Mouse (Mus musculus): ENCODE measurements around the gene Nfam1. TPM values are rescaled to one million over a fixed set of nuclear protein-coding genes. Genes with fewer than 3 reads are reported as not detected.
"Not testable (repeated sequence)": the region's sequence is repeated elsewhere in the genome, so short reads cannot be mapped to it uniquely, and the experiment has no call there.

Nfam1 gene
- 40.9 and 43.6 TPM in 2 replicates for total RNA-seq (2015)
- 45.3 and 53.5 TPM in 2 replicates for total RNA-seq (2017)

- ATAC-seq (replicated peaks; ENCODE audit: poor library complexity): peak; percentile 71
These were observed at the start of gene Nfam1 for GRCm38 (mm10) chr15:83032981-83033541. Gene Nfam1, minus strand, starts transcription at chr15:83033306.

- peak; percentile 54 for ATAC-seq (replicated peaks; ENCODE audit: poor library complexity)
These were observed 42.8 kb upstream of the Nfam1 start for GRCm38 (mm10) chr15:83075607-83076525.

- ATAC-seq (replicated peaks; ENCODE audit: poor library complexity): no peak
These were observed 41.1 kb upstream of the Nfam1 start for GRCm38 (mm10) chr15:83074179-83074578.

DNA sequence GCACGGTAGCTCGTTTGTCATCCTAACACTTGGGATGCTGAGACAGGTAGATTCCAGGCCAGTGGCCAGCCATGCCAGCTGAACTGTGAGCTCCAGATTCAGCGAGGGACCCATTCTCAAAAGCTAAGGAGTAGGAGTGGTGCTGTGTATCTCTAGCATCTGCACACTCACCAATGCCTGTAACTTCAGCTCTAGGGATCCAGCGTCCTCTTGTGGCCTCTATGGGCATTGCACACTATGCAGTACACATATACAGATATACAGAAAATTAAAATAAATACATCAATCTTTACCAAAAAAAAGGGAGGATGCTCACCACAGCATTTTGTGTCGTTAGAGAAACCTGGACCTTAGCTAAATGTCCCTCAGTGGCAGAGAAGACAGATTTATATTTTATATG is 38.6 kb upstream of the Nfam1 start:
- no peak for ATAC-seq (replicated peaks; ENCODE audit: poor library complexity)

- no peak for ATAC-seq (replicated peaks; ENCODE audit: poor library complexity)
These were observed 37.8 kb upstream of the Nfam1 start for GRCm38 (mm10) chr15:83070942-83071341.

GRCm38 (mm10) chr15:83068270-83068669 is 35.2 kb upstream of the Nfam1 start:
- no peak for ATAC-seq (replicated peaks; ENCODE audit: poor library complexity)

GRCm38 (mm10) chr15:83065543-83065942 is 32.4 kb upstream of the Nfam1 start:
- peak; percentile 64 for ATAC-seq (replicated peaks; ENCODE audit: poor library complexity)

DNA sequence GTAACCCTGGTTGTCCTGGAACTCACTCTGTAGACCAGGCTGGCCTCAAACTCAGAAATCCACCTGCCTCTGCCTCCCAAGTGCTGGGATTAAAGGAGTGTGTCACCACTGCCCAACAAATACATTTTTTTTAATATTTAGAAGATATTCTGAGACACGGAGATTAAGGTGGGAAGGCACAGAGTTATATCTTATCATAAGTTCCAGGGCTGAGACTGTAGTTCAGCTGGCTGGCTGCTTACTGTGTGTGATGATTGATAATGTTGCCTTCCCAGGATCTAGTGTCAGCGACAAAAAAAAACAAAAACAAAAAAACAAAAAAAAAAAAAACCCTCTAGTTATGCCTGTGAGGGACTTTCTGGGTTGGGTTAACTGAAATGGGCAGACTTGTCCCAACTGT is 29.5 kb upstream of the Nfam1 start:
- ATAC-seq (replicated peaks; ENCODE audit: poor library complexity): not testable (repeated sequence)

DNA sequence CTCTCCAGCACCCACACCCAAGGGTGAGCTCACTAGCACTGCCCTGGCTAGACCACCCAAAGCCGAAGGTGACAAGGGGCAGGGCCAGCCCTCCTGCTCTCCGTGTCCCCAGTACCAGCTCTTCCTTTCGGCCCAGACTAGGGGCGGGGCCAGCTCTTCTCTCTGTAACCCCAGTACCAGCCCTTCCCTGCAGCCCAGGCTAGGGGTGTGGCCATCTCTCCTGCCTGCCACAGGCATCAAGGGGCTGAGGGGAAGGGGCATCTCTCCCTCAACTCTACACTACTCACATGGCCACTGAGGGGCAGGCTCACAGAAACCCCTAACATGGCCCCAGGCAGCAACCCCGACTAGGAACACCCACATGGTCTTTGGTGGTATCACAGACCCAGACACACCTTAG is 28.6 kb upstream of the Nfam1 start:
- ATAC-seq (replicated peaks; ENCODE audit: poor library complexity): 0 out of 2 replicates have a peak, but pooled peaks have one; percentile 30

GRCm38 (mm10) chr15:83059233-83059660 is 26.1 kb upstream of the Nfam1 start:
- peak; percentile 85 for ATAC-seq (replicated peaks; ENCODE audit: poor library complexity)

DNA sequence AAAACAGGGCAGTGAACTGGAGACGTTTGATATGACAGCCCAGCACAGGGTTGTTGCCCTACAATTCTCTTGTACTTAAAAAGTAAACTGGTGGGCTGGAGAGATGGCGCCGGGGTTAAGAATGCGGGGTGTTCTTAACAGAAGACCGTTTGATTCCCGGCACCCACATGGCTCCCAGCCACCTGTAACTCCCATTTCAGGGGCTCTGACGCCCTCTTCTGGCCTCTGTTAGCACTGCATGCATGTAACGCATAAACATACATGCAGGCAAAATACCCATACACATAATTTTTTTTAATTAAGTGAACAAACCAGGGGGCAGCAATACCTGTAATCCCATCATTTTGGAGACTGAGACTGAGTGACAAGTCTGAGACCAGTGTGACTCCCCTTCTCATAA is 24.4 kb upstream of the Nfam1 start:
- ATAC-seq (replicated peaks; ENCODE audit: poor library complexity): no peak

GRCm38 (mm10) chr15:83056378-83057083 is 23.4 kb upstream of the Nfam1 start:
- peak; percentile 48; the same call in 1 of the 2 replicates for ATAC-seq (replicated peaks; ENCODE audit: poor library complexity)

DNA sequence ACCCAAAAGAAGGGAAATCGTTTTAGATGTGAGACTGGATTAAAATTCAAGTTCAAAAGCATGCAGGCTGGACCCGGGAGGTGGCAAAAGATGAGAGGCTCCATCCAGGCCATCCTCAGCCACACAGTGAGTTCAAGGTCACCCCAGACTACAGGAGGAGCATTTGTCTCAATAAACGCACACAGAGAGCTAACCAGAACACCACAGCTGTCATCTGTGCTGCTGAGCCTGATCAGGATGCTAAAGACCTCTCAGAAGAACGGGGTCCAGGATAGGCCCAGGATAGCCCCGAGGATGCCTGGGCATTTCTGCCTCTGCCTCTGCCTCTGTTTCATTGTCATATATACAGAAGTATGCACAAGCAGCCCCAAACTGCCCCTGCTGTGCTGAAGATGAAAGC is 22.5 kb upstream of the Nfam1 start:
- ATAC-seq (replicated peaks; ENCODE audit: poor library complexity): no peak

GRCm38 (mm10) chr15:83053261-83053660 is 20.2 kb upstream of the Nfam1 start:
- no peak for ATAC-seq (replicated peaks; ENCODE audit: poor library complexity)

- ATAC-seq (replicated peaks; ENCODE audit: poor library complexity): no peak
These were observed 19.4 kb upstream of the Nfam1 start for GRCm38 (mm10) chr15:83052341-83053104.

- no peak for ATAC-seq (replicated peaks; ENCODE audit: poor library complexity)
These were observed 13.6 kb upstream of the Nfam1 start for GRCm38 (mm10) chr15:83046730-83047129.

DNA sequence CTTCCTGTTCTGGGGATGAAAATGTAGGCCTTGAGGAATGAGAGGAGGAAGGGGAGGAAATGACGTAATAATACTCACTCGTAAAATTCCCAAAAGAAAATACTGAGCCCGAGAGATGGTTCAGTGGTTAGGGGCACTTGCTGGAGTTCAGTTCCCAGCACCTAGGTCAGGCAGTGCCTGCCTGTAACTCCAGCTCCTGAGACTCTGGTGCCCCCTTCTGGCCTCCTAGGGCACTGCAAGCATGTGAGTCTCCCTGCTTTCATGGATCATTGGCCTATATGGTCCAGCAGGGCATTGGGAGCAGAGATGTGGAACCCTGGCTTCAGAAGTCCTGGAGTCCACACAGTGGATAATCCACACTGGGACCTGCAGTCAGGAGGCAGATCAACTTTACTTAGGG is 13.2 kb upstream of the Nfam1 start:
- no peak for ATAC-seq (replicated peaks; ENCODE audit: poor library complexity)

DNA sequence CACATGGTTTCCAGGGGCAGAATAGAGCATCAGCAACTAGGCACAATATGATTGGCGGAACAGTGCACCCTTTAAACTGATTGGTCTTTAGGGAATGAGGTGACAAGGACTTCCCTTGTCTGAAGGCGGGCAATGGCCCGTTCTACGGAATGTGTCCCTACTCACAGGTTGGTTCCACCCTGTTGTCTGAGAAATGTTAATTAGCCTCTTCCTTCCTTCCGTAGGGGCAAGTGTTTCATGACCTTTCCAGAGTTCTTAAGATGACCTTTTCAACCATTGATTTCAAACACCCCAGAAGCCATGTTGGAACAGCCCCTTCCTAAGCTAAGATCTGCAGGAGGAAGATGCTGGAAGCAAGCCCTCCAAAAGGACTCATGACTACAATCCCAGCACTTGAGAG is 12.5 kb upstream of the Nfam1 start:
- not testable (repeated sequence) for ATAC-seq (replicated peaks; ENCODE audit: poor library complexity)

- no peak for ATAC-seq (replicated peaks; ENCODE audit: poor library complexity)
These were observed 10.2 kb upstream of the Nfam1 start for GRCm38 (mm10) chr15:83043362-83043708.

DNA sequence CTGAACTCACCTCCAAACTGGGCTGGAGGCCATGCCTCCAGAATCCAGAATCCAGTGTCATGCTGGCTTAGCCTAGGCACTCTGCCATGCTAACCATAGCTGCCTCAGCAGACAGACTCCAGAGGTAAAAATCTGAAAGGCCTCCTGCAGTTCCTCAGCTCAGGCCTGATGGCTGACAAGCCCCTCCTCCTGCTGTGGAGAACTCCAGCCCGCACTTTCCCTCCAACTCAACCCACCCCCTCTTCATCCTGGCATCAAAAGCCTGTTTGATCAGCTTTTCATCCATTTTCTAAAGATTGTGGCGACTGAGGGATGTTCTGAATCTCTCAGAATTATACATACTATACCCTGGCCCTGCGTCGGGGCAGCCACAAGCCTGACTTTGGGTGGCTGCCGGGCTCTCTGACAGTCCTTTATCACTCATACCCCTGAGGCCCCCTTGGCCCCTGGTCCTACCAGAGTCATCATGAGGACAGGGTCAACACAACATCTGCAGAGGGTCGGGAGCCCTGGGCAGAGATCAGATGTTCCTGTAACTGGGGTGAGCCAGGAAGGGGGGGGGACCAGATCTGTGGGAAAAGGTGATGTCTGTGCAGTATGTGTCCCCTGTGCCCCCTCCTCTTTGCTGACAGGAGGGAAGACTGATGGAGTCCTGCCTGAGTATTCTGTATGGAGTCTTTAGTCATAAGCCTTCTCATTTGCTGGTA is 9.7 kb upstream of the Nfam1 start:
- ATAC-seq (replicated peaks; ENCODE audit: poor library complexity): no peak
